Mouse (Mus musculus): Measurements from ENCODE around the gene Olfr472.
"Not testable (repeated sequence)": the region's sequence is repeated elsewhere in the genome, so short reads cannot be mapped to it uniquely, and the experiment has no call there.

The Olfr472 gene

DNA sequence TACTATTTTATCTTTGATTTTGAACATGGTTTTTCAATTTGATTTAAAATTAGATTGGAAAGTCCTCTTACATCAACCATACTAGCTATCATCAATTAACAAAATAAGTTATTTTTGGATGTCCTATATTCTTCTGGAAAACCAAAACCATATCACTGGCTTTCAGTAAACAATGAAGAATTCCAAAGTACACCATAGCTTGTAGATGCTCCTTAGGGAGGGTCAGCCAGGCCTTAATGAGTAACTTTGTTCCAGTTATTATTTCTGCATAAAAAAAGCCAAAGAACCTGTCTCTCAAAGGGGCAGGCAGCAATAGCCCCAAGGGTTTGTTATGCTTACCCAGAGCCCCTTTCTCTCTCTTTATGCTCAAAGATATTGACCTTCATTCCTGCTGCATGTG is at the start of gene Olfr472:
Gene Olfr472 (plus strand): TSS at position 301 of the 400 bp plus-strand sequence.
- no peak for DNase-seq (ENCODE audit: low read depth in 1 of 2, low spot score in 2 of 2)

DNA sequence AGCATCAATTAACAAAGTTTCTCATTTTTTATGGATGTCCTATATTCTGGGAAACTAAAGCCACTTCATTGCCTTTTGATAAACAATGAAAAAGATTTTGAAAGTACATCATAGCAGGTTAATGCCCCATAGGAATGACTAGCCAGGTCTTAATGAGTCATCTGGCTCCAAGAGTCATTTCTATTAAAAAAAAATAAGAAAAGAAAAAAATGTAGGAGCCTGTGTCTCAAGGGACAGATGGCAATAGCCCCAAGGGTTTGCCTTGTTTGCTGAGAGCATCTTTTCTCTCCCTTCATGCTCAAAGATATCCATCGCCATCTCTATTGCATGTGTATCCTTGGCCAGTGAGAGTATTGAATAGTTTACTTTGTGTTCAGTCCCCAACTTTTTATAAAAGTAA is 32.4 kb downstream of the Olfr472 start, which contains the start of gene Olfr473:
Gene Olfr473 (plus strand): TSS at position 301 of the 400 bp plus-strand sequence.
- no peak for DNase-seq (ENCODE audit: low read depth in 1 of 2, low spot score in 2 of 2)

DNA sequence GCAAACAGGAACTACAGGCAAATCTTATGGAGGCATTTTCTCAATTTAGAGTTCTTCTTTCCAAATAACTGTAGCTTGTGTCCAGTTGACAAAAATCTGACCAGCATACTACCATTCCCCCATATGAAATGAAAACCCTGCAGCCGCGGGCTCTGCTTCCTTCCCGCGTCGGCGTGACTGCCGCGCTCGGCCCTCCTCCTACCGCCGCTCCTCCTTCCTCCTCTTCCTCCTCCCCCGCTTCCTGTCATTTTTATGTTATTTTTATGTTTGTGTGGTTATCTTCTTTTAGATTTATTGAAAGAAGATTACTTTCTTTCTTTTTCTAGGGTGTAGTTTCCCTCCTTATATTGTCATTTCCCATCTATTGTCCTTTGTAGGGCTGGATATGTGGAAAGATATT is 54.8 kb downstream of the Olfr472 start:
- DNase-seq (ENCODE audit: low read depth in 1 of 2, low spot score in 2 of 2), result not testable (repeated sequence)

DNA sequence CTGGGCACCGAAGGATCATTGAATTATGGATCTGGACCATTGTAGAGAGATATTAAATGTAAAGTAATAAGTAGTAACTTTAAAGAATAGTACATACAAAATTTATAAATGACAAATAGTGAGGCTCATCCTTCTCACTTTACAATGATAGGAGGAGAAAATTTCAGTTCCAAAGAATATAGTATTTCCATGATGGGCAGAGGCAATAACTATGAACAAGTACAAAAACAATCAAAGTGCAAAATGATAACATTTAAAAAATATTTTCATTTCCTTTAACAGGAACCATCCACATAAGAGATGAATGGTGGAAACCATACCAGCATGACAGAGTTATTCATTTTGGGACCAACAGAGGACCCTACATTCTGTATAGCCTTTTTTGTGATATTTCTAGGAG is 56.6 kb downstream of the Olfr472 start, which contains the start of gene Olfr474:
Gene Olfr474 (plus strand): TSS at position 301 of the 400 bp plus-strand sequence.
- DNase-seq (ENCODE audit: low read depth in 1 of 2, low spot score in 2 of 2), result no peak
